In the genomic region with DNA sequence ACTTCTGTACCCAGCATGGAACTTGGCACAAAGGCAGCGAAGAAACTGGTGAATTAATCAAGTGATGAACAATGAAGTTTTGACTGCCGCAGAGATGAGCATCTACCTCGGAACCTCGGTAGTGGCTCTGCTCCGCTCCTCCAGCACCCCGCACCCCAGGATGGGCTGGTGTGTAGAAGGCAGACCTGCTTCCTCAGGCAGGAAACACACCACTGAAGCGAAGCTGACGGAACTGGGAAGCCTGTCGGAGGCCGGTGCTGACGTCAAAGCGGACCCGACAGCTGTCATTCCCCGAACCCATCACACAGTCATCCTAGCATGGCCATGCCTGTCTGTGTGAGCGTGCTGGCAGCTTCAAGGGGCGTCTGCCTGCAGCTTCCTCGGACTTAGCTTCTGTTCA, we compare ENCODE assay signal across 12 mouse cellular contexts.
A peak's percentile ranks its signal among the peaks of the same experiment; 100 is the strongest.
DNase-seq lines count a peak whose midpoint lies in the region; ATAC-seq lines count a peak whose summit lies in the region.
"Had no signal": no experiment of that assay in that cellular context is flagged by ENCODE, and none has a peak within 500 bp of the region (broad histone marks: within the 10 kb centered on the region; RNA-seq: fewer than 3 reads in every experiment).

No protein-coding gene starts in this region.

- H3K4me2 ChIP-seq in kidney, embryonic 15.5 days = no peak overlapping the region
- H3K4me2 ChIP-seq in embryonic facial prominence, embryonic 14.5 days (ENCODE audit: low read depth, low read length) = no peak overlapping the region
- H3K4me2 ChIP-seq: hindbrain, embryonic 15.5 days; midbrain, embryonic 13.5 days; neural tube, embryonic 13.5 days had no signal

- 80% methylated on average over 17 of the region's 17 CpGs for WGBS in kidney, embryonic 15.5 days
- 65% methylated on average over 17 of the region's 17 CpGs for WGBS in embryonic facial prominence, embryonic 14.5 days

- no peak overlapping the region for H3K9ac ChIP-seq in kidney, embryonic 15.5 days
- H3K9ac ChIP-seq in embryonic facial prominence, embryonic 14.5 days (ENCODE audit: low read depth, low read length) = no peak overlapping the region
- H3K9ac ChIP-seq: hindbrain, embryonic 15.5 days; midbrain, embryonic 13.5 days; neural tube, embryonic 13.5 days had no signal

- no peak overlapping the region for H3K27ac ChIP-seq in kidney, embryonic 15.5 days
- peak overlapping the region; percentile 64 for H3K27ac ChIP-seq in embryonic facial prominence, embryonic 14.5 days (replicated peaks; ENCODE audit: low read depth, low read length)
- H3K27ac ChIP-seq: hindbrain, embryonic 15.5 days; midbrain, embryonic 13.5 days had no signal

- DNase-seq in heart, adult 11 months = peak; percentile 90
- DNase-seq in heart, adult 8-10 months (ENCODE audit: low spot score) = no peak
- peak; percentile 32 to 43 for DNase-seq in kidney, postnatal 36 days
- no peak for DNase-seq in embryonic facial prominence, embryonic 14.5 days (ENCODE audit: low spot score)
- DNase-seq in retina, embryonic 14.5 days (ENCODE audit: low spot score) = peak; percentile 72
- no peak for DNase-seq in gastrocnemius, postnatal 10 days
- DNase-seq in adrenal gland, postnatal 14 days = no peak
- DNase-seq: gastrocnemius, postnatal 25 days had no signal

- peaks cover 57% of the 10 kb centered on the region for H3K4me1 ChIP-seq in kidney, embryonic 15.5 days
- H3K4me1 ChIP-seq in embryonic facial prominence, embryonic 14.5 days (ENCODE audit: control insufficient read depth, insufficient read depth, low read length) = peaks cover 46% of the 10 kb centered on the region

- H3K4me3 ChIP-seq in kidney, embryonic 15.5 days (replicated peaks) = no peak overlapping the region
- H3K4me3 ChIP-seq in embryonic facial prominence, embryonic 14.5 days (ENCODE audit: low read depth, low read length) = no peak overlapping the region
- H3K4me3 ChIP-seq: hindbrain, embryonic 15.5 days; midbrain, embryonic 13.5 days; neural tube, embryonic 13.5 days had no signal

- H3K9me3 ChIP-seq in kidney, embryonic 15.5 days (replicated peaks) = no peaks in the 10 kb centered on the region
- no peaks in the 10 kb centered on the region for H3K9me3 ChIP-seq in embryonic facial prominence, embryonic 14.5 days (ENCODE audit: control insufficient read depth, low read length)
- H3K9me3 ChIP-seq: hindbrain, embryonic 15.5 days; midbrain, embryonic 13.5 days; neural tube, embryonic 13.5 days had no signal

- no peak; the same call in 1 of the 2 replicates for ATAC-seq in kidney, embryonic 15.5 days (replicated peaks; ENCODE audit: low FRiP score)
- ATAC-seq in embryonic facial prominence, embryonic 14.5 days (ENCODE audit: low read depth) = no peak
- ATAC-seq: midbrain, embryonic 13.5 days had no signal

- no peaks in the 10 kb centered on the region for H3K36me3 ChIP-seq in kidney, embryonic 15.5 days
- no peaks in the 10 kb centered on the region; the same call in 1 of the 2 replicates for H3K36me3 ChIP-seq in embryonic facial prominence, embryonic 14.5 days (ENCODE audit: control insufficient read depth, insufficient read depth, low read length)
- H3K36me3 ChIP-seq: hindbrain, embryonic 15.5 days; midbrain, embryonic 13.5 days; neural tube, embryonic 13.5 days had no signal

- no peaks in the 10 kb centered on the region for H3K27me3 ChIP-seq in kidney, embryonic 15.5 days
- H3K27me3 ChIP-seq in embryonic facial prominence, embryonic 14.5 days (replicated peaks; ENCODE audit: control insufficient read depth, insufficient read depth, low read length) = no peaks in the 10 kb centered on the region
- H3K27me3 ChIP-seq: hindbrain, embryonic 15.5 days; midbrain, embryonic 13.5 days had no signal

Comparison
In these comparisons a context has a peak if more than half of its experiments do, and no peak if none do; other contexts are left out.
1. DNase-seq: peak in heart, adult 11 months (single experiment), kidney, postnatal 36 days (2 of 2) and retina, embryonic 14.5 days (single experiment); none in heart, adult 8-10 months (single experiment), embryonic facial prominence, embryonic 14.5 days (single experiment), gastrocnemius, postnatal 10 days (single experiment) and adrenal gland, postnatal 14 days (single experiment).